Mouse (Mus musculus): ENCODE data around the gene Cd180.

The Cd180 gene

GRCm38 (mm10) chr13:102693341-102693801 is at the start of gene Cd180:
Gene Cd180 (plus strand): TSS chr13:102693558.
- no peak for DNase-seq (ENCODE audit: extremely low read depth, insufficient read length, low spot score)

GRCm38 (mm10) chr13:102644344-102644743 is 49.0 kb upstream of the Cd180 start:
- no peak for DNase-seq (ENCODE audit: extremely low read depth, insufficient read length, low spot score)

- peak; percentile 22 for DNase-seq (ENCODE audit: extremely low read depth, insufficient read length, low spot score)
Measured at GRCm38 (mm10) chr13:102644789-102645551, 48.4 kb upstream of the Cd180 start.

- DNase-seq (ENCODE audit: extremely low read depth, insufficient read length, low spot score), result no peak
Measured at GRCm38 (mm10) chr13:102646271-102646771, 47.0 kb upstream of the Cd180 start.

- no peak for DNase-seq (ENCODE audit: extremely low read depth, insufficient read length, low spot score)
Measured at GRCm38 (mm10) chr13:102647511-102647910, 45.8 kb upstream of the Cd180 start.

- peak; percentile 57 for DNase-seq (ENCODE audit: extremely low read depth, insufficient read length, low spot score)
Measured at GRCm38 (mm10) chr13:102652303-102652889, 41.0 kb upstream of the Cd180 start.

- DNase-seq (ENCODE audit: extremely low read depth, insufficient read length, low spot score), result no peak
Measured at GRCm38 (mm10) chr13:102655071-102655570, 38.2 kb upstream of the Cd180 start.

- no peak for DNase-seq (ENCODE audit: extremely low read depth, insufficient read length, low spot score)
Measured at GRCm38 (mm10) chr13:102656153-102656690, 37.1 kb upstream of the Cd180 start.

GRCm38 (mm10) chr13:102658223-102658839 is 35.0 kb upstream of the Cd180 start:
- DNase-seq (ENCODE audit: extremely low read depth, insufficient read length, low spot score), result no peak

- no peak for DNase-seq (ENCODE audit: extremely low read depth, insufficient read length, low spot score)
Measured at GRCm38 (mm10) chr13:102664041-102664440, 29.3 kb upstream of the Cd180 start.

- no peak for DNase-seq (ENCODE audit: extremely low read depth, insufficient read length, low spot score)
Measured at GRCm38 (mm10) chr13:102664843-102665587, 28.3 kb upstream of the Cd180 start.

GRCm38 (mm10) chr13:102665588-102666232 is 27.6 kb upstream of the Cd180 start:
- no peak for DNase-seq (ENCODE audit: extremely low read depth, insufficient read length, low spot score)

- DNase-seq (ENCODE audit: extremely low read depth, insufficient read length, low spot score), result no peak
Measured at GRCm38 (mm10) chr13:102666233-102666614, 27.1 kb upstream of the Cd180 start.

GRCm38 (mm10) chr13:102666731-102667130 is 26.6 kb upstream of the Cd180 start:
- no peak for DNase-seq (ENCODE audit: extremely low read depth, insufficient read length, low spot score)

GRCm38 (mm10) chr13:102667401-102667800 is 26.0 kb upstream of the Cd180 start:
- DNase-seq (ENCODE audit: extremely low read depth, insufficient read length, low spot score), result no peak

GRCm38 (mm10) chr13:102667842-102668241 is 25.5 kb upstream of the Cd180 start:
- DNase-seq (ENCODE audit: extremely low read depth, insufficient read length, low spot score), result no peak

GRCm38 (mm10) chr13:102668933-102669332 is 24.4 kb upstream of the Cd180 start:
- no peak for DNase-seq (ENCODE audit: extremely low read depth, insufficient read length, low spot score)

- DNase-seq (ENCODE audit: extremely low read depth, insufficient read length, low spot score), result no peak
Measured at GRCm38 (mm10) chr13:102669522-102670256, 23.7 kb upstream of the Cd180 start.

GRCm38 (mm10) chr13:102670503-102670902 is 22.9 kb upstream of the Cd180 start:
- DNase-seq (ENCODE audit: extremely low read depth, insufficient read length, low spot score), result no peak

Measured in 3134 (cell line).